Mouse (Mus musculus): ENCODE results near the gene Gtf3a. TPM values are rescaled to one million over a fixed set of nuclear protein-coding genes. Genes with fewer than 3 reads are reported as not detected.
A peak's percentile ranks its signal among the peaks of the same experiment; 100 is the strongest.

Gene Gtf3a
- polyA plus RNA-seq, 1 experiment from 2014 or later, result 99.5 TPM

DNA sequence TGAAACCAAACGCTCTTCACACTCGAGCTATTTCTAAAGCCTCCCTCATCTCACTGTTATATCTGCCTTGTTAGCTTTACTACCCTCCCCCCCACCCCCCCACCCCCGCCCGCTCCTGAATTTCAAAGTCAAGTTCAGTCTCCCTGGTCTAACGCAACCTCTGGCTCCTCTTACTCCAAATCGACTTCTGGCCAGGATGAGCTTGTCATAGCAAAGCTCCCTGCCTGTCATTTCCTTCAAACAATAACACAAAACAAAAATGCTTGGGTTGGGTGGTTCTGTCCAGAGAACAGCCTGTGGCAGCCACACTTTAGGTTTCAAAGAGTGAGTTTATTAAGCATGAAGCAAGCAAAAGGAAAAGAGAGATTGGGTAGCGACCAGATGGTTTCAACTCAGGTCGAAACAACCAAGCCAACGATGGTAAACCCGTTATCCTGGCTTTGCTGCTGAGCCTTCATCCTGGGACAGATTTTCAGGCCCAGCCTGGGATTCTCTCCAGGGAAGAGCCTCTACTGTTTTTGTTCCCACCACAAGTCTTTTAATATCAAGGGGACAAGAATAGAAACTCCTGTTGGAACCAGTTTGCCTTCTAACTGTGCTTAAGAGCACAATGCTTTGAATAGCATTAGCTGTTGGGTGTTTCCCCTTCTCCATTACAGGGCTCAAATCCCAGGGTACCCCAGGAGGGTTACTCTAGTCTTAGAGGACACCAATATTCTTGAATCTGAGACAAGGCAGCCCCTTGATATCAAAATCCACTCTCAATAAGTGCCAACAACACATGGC, 23.5 kb downstream of the Gtf3a start:
- ATAC-seq (ENCODE audit: low FRiP score), result no peak
- no peak overlapping the region for H3K4me2 ChIP-seq (replicated peaks)
- no peaks in the 10 kb centered on the region for H3K27me3 ChIP-seq (ENCODE audit: control insufficient read depth, insufficient read depth, low read length)
- no peaks in the 10 kb centered on the region for H3K36me3 ChIP-seq (replicated peaks; ENCODE audit: control insufficient read depth, insufficient read depth)
- H3K4me3 ChIP-seq (replicated peaks; ENCODE audit: low read length), result no peak overlapping the region
- H3K27ac ChIP-seq, result no peak overlapping the region
- no peaks in the 10 kb centered on the region for H3K4me1 ChIP-seq (replicated peaks; ENCODE audit: control insufficient read depth, insufficient read depth, low read length)
- H3K9me3 ChIP-seq (ENCODE audit: control insufficient read depth, low read length), result no peaks in the 10 kb centered on the region
- DNase-seq (ENCODE audit: low spot score), result no peak
- WGBS, result 72% methylated on average over 10 of the region's 10 CpGs
- H3K9ac ChIP-seq, result no peak overlapping the region

DNA sequence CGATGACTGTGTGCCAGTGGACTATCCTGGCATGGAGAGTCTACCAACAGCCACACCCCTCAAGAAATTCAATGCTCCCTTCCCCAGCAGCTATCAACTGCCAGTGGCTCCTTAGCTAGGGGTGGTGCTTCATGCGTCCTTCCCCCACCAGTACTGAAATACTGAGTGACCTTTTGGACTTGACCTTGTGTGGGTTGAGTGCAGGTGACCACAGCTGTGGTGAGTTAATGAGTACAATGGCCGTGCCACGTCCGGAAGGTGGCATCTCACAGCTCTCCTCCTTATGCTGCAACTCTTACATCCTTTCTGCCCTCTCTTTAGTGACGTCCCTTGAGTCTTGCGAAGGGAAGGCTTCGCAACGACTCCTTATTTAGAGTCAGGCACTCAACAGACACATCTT, 24.9 kb downstream of the Gtf3a start:
- Histone ChIP-seq H3K9me3 (ENCODE audit: control insufficient read depth, low read length) (no peaks in the 10 kb centered on the region), H3K4me3 (replicated peaks; ENCODE audit: low read length) (no peak overlapping the region), H3K9ac (no peak overlapping the region), H3K4me2 (replicated peaks) (no peak overlapping the region), H3K4me1 (replicated peaks; ENCODE audit: control insufficient read depth, insufficient read depth, low read length) (no peaks in the 10 kb centered on the region), H3K36me3 (replicated peaks; ENCODE audit: control insufficient read depth, insufficient read depth) (no peaks in the 10 kb centered on the region), H3K27ac (no peak overlapping the region), H3K27me3 (ENCODE audit: control insufficient read depth, insufficient read depth, low read length) (no peaks in the 10 kb centered on the region)
- ATAC-seq (ENCODE audit: low FRiP score), result no peak
- DNase-seq (ENCODE audit: low spot score), result no peak
- WGBS, result 91% methylated on average over 9 of the region's 9 CpGs

DNA sequence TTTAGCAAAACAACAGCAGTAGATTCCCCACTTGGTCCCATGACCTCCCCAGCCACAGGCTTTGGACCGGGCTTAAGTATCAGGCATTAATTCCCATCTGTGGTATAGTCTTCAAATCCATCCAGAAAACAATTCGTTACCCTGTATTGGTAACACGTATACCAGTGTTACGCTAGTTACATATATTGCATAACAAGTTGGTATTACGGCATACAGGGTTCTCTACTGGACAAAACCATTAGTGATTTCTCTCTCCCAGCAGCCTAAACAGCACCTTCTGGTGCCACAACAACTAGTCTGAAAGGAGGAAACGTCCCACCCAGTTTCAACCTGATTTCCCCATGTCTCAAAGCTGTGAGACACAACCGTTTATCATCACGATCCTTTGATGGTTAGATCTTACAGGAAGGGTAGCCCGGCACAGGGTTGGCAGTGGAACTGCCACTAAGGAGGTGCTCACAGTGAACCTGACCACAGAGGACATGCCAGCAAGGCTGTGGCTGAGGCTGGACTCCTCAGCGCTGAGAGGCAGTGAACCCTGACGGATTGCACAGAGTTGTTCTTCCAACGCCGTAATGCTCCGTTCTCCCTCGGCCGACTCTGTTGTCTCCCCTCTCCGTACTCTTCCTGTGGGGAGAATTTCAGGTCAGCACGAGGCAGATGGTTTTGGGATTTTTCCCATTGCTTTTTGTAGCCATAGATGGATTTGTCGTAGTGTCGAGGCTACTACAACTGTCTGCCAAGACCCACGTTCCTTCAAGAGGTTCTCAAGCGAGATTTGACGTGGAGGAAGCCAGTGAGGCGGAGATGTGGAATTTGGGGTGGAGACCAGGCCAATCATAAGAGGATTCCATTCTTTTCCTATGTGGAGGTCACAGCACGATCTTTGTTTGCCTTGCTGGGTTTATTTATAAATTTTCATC, 25.7 kb downstream of the Gtf3a start:
- no peaks in the 10 kb centered on the region for H3K9me3 ChIP-seq (ENCODE audit: control insufficient read depth, low read length)
- ATAC-seq (ENCODE audit: low FRiP score), result no peak
- no peak overlapping the region for H3K4me3 ChIP-seq (replicated peaks; ENCODE audit: low read length)
- no peaks in the 10 kb centered on the region for H3K36me3 ChIP-seq (replicated peaks; ENCODE audit: control insufficient read depth, insufficient read depth)
- 83% methylated on average over 25 of the region's 25 CpGs for WGBS
- no peak for DNase-seq (ENCODE audit: low spot score)
- H3K27ac ChIP-seq, result no peak overlapping the region
- H3K4me1 ChIP-seq (replicated peaks; ENCODE audit: control insufficient read depth, insufficient read depth, low read length), result no peaks in the 10 kb centered on the region
- H3K4me2 ChIP-seq (replicated peaks), result no peak overlapping the region
- no peak overlapping the region for H3K9ac ChIP-seq
- no peaks in the 10 kb centered on the region for H3K27me3 ChIP-seq (ENCODE audit: control insufficient read depth, insufficient read depth, low read length)

DNA sequence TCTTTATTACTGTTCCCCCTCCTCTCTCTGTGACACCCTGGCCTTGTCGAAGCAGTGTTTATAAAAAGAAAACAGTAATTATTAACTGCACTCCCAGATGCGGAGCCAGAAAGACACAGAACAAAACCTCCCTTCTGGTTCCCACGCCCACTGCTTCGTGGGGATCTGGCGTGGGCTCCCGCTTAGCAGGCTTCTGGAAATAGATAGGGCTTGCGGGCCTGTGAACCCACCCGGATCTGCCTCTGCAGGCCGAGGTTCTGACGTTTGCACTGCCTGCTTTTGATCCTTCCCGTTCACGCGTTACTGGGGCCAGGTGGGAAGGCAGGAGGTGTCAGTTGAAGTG, 26.3 kb downstream of the Gtf3a start:
- Histone ChIP-seq H3K9ac (no peak overlapping the region), H3K4me1 (replicated peaks; ENCODE audit: control insufficient read depth, insufficient read depth, low read length) (no peaks in the 10 kb centered on the region), H3K4me2 (replicated peaks) (no peak overlapping the region), H3K27ac (no peak overlapping the region), H3K36me3 (replicated peaks; ENCODE audit: control insufficient read depth, insufficient read depth) (no peaks in the 10 kb centered on the region), H3K9me3 (ENCODE audit: control insufficient read depth, low read length) (no peaks in the 10 kb centered on the region), H3K27me3 (ENCODE audit: control insufficient read depth, insufficient read depth, low read length) (no peaks in the 10 kb centered on the region), H3K4me3 (replicated peaks; ENCODE audit: low read length) (no peak overlapping the region)
- DNase-seq (ENCODE audit: low spot score), result no peak
- WGBS, result 64% methylated on average over 13 of the region's 13 CpGs
- ATAC-seq (ENCODE audit: low FRiP score), result no peak

DNA sequence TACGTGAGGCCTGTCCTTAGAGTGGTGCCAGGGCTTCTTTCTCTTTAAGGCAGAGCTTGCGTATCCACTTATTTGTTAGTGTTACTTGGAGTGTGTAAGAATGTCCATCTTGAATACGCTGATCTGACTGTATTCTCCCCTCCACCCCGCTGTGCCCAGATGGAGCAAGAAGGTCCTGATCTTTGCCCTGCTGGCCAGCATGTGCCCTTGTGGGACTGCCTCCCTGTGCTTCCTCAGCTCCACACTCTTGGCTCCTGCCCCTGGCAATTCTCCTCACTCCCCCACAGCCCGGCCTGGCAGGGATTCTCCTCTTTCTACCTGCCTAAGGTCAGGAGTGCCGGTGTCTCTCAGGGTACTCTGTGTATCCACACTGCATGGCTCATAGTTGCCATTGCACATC, 32.9 kb downstream of the Gtf3a start:
- Histone ChIP-seq H3K4me3 (replicated peaks; ENCODE audit: low read length) (no peak overlapping the region), H3K4me1 (replicated peaks; ENCODE audit: control insufficient read depth, insufficient read depth, low read length) (0 out of 2 replicates have a peak, but pooled peaks cover 6% of the 10 kb centered on the region), H3K4me2 (replicated peaks) (no peak overlapping the region), H3K36me3 (replicated peaks; ENCODE audit: control insufficient read depth, insufficient read depth) (no peaks in the 10 kb centered on the region), H3K9ac (no peak overlapping the region), H3K27me3 (ENCODE audit: control insufficient read depth, insufficient read depth, low read length) (peaks cover 5% of the 10 kb centered on the region; the same call in 1 of the 2 replicates), H3K27ac (no peak overlapping the region), H3K9me3 (ENCODE audit: control insufficient read depth, low read length) (no peaks in the 10 kb centered on the region)
- ATAC-seq (ENCODE audit: low FRiP score), result no peak
- no peak for DNase-seq (ENCODE audit: low spot score)
- 81% methylated on average over 6 of the region's 6 CpGs for WGBS

DNA sequence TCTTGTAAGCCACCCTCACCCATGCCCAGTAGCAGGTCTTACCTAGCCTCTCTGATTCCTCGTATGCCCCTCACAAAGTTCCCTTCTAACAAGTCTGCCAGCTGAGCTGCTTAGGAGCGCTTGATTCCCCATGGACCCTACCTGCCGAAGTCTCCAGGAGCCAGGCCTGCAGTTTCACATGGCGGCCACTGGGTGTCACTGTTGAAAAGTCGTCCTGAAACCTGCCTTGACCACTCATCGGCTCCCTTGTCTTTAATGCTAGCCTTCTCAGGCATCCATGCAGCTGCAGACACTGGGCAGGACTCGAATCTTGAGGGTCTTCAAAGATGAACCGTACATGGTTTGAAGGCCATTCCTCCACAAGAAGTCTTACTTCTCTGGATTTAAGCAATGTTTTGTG, 34.8 kb downstream of the Gtf3a start:
- ATAC-seq (ENCODE audit: low FRiP score), result no peak
- Histone ChIP-seq H3K9ac (no peak overlapping the region), H3K4me1 (replicated peaks; ENCODE audit: control insufficient read depth, insufficient read depth, low read length) (0 out of 2 replicates have a peak, but pooled peaks cover 9% of the 10 kb centered on the region), H3K4me3 (replicated peaks; ENCODE audit: low read length) (no peak overlapping the region), H3K27me3 (ENCODE audit: control insufficient read depth, insufficient read depth, low read length) (peaks cover 5% of the 10 kb centered on the region; the same call in 1 of the 2 replicates), H3K36me3 (replicated peaks; ENCODE audit: control insufficient read depth, insufficient read depth) (no peaks in the 10 kb centered on the region), H3K9me3 (ENCODE audit: control insufficient read depth, low read length) (no peaks in the 10 kb centered on the region), H3K27ac (no peak overlapping the region), H3K4me2 (replicated peaks) (no peak overlapping the region)
- 8% methylated on average over 8 of the region's 8 CpGs for WGBS
- peak; percentile 73 for DNase-seq (ENCODE audit: low spot score)

DNA sequence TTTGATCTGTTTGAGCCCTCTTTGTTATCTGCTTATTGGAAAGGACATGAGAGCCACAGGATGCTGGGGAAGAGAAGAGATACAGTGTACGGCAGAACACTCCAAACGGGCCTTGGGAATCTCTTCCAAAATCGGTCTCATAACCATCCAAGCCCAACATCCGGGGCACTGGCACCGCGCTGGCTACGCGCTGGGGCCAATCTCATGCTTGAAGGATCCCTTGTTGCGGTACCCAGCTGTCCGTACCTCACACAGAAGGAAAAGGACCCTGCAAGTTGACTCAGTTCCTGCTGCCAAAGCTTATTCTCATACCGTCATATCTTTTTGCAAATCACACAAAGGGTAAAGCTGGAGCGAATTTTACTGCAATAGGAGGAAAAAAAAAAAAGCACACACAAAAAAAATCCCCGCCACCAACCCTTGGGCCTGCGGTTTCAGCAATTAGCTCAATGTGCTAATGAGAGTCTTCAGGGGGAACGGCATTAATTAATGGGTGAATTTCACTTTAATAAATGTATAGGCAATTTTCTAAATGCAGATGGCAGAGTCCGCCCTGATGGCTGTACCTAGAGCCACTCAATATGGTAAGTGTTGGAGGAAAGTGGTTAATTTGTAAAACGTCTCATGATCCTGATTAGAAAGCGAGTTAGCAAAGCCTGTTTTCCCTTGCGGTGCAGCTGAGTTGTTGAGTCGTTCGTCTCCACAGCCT, 37.4 kb downstream of the Gtf3a start:
- H3K4me2 ChIP-seq (replicated peaks), result peak overlapping the region; percentile 21
- H3K27me3 ChIP-seq (ENCODE audit: control insufficient read depth, insufficient read depth, low read length), result peaks cover 5% of the 10 kb centered on the region; the same call in 1 of the 2 replicates

DNA sequence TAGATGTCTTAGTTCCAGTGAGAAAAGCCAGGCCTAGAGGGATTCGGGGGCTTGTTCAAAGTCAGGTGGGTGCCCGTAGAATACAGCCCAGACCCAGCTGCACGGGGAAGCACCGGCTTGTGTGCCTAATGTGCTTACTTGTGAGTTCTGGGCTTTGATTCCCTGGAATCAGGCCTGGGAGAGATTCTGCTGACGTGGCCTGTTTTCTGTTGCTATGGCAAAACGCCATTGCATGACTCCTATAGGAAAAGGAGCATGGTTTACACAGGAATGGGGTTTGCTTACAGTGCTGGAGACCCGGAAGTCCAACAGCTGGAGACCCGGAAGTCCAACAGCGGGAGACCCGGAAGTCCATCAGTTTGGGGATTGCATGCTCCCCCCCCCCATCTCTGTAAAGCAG, 39.1 kb downstream of the Gtf3a start:
- no peak for DNase-seq (ENCODE audit: low spot score)
- Histone ChIP-seq H3K4me2 (replicated peaks) (no peak overlapping the region), H3K27me3 (ENCODE audit: control insufficient read depth, insufficient read depth, low read length) (0 out of 2 replicates have a peak, but pooled peaks cover under 1% of the 10 kb centered on the region), H3K4me3 (replicated peaks; ENCODE audit: low read length) (no peak overlapping the region), H3K9ac (no peak overlapping the region), H3K4me1 (replicated peaks; ENCODE audit: control insufficient read depth, insufficient read depth, low read length) (0 out of 2 replicates have a peak, but pooled peaks cover 9% of the 10 kb centered on the region), H3K27ac (no peak overlapping the region), H3K36me3 (replicated peaks; ENCODE audit: control insufficient read depth, insufficient read depth) (no peaks in the 10 kb centered on the region), H3K9me3 (ENCODE audit: control insufficient read depth, low read length) (no peaks in the 10 kb centered on the region)
- WGBS, result 76% methylated on average over 10 of the region's 10 CpGs
- no peak for ATAC-seq (ENCODE audit: low FRiP score)

More for the DNA sequence above, 37.4 kb downstream of the Gtf3a start:
- Histone ChIP-seq H3K36me3 (replicated peaks; ENCODE audit: control insufficient read depth, insufficient read depth) (no peaks in the 10 kb centered on the region), H3K9me3 (ENCODE audit: control insufficient read depth, low read length) (no peaks in the 10 kb centered on the region), H3K9ac (no peak overlapping the region), H3K27ac (no peak overlapping the region), H3K4me3 (replicated peaks; ENCODE audit: low read length) (no peak overlapping the region), H3K4me1 (replicated peaks; ENCODE audit: control insufficient read depth, insufficient read depth, low read length) (0 out of 2 replicates have a peak, but pooled peaks cover 9% of the 10 kb centered on the region)
- no peak for ATAC-seq (ENCODE audit: low FRiP score)
- WGBS, result 57% methylated on average over 21 of the region's 21 CpGs
- DNase-seq (ENCODE audit: low spot score), result no peak

DNA sequence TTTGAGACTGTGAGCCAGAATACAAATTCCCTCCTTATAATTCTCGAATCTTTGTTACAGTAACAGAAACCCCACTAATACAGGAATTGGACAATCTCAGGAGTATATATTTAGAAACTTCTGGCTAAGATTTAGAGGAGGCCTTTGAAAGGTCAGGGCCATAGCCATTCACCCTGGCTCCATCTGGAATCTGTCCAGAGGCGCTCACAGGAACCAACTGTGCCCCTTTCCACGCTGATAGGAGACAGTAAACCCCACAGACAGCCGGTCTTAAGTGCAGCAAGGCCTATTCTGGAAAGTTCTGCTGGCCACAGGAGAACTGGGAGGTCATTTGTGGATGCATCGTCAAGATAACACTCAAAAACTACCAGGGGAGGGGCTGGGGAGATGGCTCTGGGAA, 40.6 kb downstream of the Gtf3a start:
- Histone ChIP-seq H3K4me1 (replicated peaks; ENCODE audit: control insufficient read depth, insufficient read depth, low read length) (0 out of 2 replicates have a peak, but pooled peaks cover 9% of the 10 kb centered on the region), H3K9me3 (ENCODE audit: control insufficient read depth, low read length) (no peaks in the 10 kb centered on the region), H3K4me3 (replicated peaks; ENCODE audit: low read length) (no peak overlapping the region), H3K4me2 (replicated peaks) (no peak overlapping the region), H3K27me3 (ENCODE audit: control insufficient read depth, insufficient read depth, low read length) (no peaks in the 10 kb centered on the region), H3K36me3 (replicated peaks; ENCODE audit: control insufficient read depth, insufficient read depth) (no peaks in the 10 kb centered on the region), H3K9ac (no peak overlapping the region), H3K27ac (no peak overlapping the region)
- DNase-seq (ENCODE audit: low spot score) (no peak), ATAC-seq (ENCODE audit: low FRiP score) (no peak)
- WGBS, result 84% methylated on average over 5 of the region's 5 CpGs

Measured in hindbrain, embryonic 14.5 days (tissue).